Mouse (Mus musculus): ENCODE data around the gene Mtf2. TPM values are rescaled to one million over a fixed set of nuclear protein-coding genes. Genes with fewer than 3 reads are reported as not detected.
A peak's percentile ranks its signal among the peaks of the same experiment; 100 is the strongest.
"Not testable (repeated sequence)": the region's sequence is repeated elsewhere in the genome, so short reads cannot be mapped to it uniquely, and the experiment has no call there.

The Mtf2 gene
- 10 to 100 TPM; 54.6 to 62.5 (median 59.9) TPM for total RNA-seq (2022)

GRCm38 (mm10) chr5:108065465-108066411 lies at the start of gene Mtf2:
TSS of gene Mtf2 (plus strand) at chr5:108065674.
- peak; percentile 94 to 95 for DNase-seq (ENCODE audit: low spot score in 2 of 2)

GRCm38 (mm10) chr5:108017232-108017631 lies 48.2 kb upstream of the Mtf2 start:
- no peak for DNase-seq (ENCODE audit: low spot score in 2 of 2)

GRCm38 (mm10) chr5:108019367-108019766 lies 46.1 kb upstream of the Mtf2 start:
- no peak for DNase-seq (ENCODE audit: low spot score in 2 of 2)

DNA sequence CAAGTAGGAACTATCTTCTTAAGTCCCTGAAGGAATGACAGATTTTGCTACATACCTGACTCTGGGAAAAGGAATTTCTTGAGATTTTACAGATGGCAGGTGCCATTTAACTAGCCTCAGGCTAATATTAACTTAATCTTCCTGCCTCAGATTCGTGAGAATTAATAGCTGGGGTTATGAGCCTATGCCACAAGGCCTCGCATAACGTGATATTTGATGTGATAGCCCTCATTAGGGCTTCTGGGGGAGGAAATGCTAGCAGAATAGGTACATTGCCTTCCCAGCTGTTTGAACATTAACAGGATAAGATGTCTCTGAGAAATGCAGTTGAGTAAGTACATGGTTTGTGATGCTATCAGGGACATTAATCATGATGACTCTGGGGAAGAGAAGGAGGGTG lies 44.1 kb upstream of the Mtf2 start:
- no peak for DNase-seq (ENCODE audit: low spot score in 2 of 2)

DNA sequence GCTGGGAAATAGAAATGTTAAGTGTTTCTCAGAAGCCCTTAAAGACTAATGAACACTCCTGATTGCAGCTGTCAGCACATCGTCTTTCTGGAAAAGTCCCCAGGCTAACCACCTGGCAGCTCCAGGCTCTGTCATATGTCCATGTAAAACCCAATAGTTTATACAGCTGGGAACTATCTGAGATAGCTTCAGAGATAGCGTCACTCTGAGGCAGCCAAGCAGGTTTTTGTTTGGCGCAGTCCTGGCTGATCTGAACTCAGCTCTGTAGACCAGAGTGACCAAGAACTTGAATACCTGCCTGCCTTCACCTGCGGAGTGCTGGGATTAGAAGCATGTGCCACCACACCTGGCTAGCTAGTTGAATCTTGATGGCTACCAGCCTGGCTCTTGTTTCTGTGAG lies 37.2 kb upstream of the Mtf2 start:
- no peak for DNase-seq (ENCODE audit: low spot score in 2 of 2)

DNA sequence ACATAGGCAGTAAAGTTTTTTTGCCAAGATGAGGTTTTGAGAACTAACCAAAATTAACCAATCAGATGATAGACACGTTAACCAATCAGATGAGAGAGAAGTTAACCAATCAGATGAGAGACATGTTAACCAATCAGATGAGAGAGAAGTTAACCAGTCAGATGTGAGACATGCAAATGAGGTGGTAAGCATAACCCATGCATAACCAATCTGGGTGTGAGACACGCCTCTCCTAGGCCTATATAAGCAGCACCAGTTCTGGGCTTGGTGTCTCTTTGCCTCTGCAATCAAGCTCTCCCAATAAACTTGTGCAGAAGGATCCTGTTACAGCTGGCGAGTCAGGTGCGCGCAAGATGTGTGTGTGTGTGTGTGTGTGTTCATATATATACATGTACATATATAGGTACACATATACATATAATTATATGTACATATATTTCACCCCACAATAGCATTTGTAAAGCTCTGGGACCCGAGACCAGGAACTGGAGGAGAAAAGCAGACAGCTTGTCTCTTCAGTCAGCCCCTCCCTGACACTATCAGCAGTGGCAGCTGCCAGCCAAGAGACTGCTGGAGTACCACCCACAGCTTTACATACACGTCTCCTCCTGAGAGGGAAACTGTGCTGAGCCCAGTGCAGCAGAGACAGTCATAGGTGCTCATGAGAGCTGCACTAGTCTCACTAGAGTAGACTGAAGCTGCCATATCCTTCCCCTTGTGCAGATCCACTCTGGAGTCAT lies 36.5 kb upstream of the Mtf2 start:
- not testable (repeated sequence) for DNase-seq (ENCODE audit: low spot score in 2 of 2)

DNA sequence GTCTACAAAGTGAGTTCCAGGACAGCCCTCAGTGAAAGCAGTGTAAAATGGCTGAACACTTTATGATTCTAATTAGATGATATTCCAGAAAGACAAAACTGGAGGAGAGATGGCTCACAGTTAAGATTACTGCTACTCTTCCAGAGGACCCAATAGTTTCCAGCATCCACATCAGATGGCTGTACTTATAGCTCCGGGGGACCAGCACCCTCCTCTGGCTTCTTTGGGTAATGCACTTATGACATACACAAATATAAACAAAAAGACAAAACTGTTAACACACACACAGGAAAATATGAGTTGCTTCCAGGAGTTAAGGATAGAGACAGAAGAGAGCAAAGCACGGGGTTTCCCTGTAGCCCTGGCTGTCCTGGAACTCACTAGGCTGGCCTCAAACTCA lies 35.5 kb upstream of the Mtf2 start:
- no peak for DNase-seq (ENCODE audit: low spot score in 2 of 2)

DNA sequence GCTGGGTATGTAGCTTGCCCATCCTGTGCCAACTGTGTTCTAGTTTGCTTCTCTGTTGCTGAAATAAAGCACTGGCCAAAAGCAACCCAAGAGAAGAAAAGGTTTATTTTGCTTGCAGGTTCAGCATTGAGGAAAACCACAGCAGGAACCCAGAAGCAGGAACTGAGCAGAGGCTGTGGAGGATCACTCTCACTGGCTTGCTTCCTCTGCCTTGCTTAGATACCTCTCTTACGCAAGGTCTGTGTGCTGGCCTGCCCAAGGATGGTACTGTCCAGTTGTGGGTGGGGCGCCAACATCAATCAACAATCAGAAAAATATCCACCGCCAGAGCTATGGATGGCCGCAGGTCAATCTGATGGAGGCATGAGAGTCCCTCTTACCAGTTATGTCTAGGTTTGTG lies 34.2 kb upstream of the Mtf2 start:
- DNase-seq (ENCODE audit: low spot score in 2 of 2), result no peak

DNA sequence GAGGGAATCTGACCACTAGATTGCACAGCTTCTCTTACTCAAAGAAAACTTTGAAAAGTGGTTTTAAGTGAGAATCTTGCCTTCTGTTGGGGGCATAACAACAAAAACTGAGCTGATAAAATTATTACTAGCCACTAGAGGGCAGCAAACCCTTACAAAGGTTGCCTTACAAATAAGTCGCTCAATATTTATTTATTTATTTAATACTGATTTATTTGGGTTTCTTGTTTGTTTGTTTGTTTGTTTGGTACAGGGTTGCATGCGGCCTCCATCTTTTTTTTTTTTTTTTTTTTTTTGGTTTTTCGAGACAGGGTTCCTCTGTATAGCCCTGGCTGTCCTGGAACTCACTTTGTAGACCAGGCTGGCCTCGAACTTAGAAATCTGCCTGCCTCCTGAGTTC lies 31.3 kb upstream of the Mtf2 start:
- DNase-seq (ENCODE audit: low spot score in 2 of 2), result no peak

DNA sequence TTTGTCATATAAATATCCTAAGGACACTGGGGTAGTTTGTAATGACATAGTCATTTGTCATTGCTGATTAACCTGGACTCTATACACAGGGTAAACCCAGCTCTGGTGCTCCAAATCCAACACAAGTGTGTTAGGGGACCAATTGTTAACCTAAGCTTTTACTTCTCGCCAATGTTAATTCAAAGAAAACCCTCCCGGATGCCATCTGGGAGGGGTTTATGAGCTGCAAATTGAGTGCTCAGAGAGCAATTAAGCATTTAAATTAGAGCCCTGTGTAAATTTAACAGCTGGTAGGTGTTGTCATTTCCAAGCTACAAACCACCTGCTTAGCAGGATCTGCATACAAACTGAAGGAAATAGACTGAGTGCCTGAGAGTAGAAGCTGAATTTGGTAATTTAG lies 30.0 kb upstream of the Mtf2 start:
- DNase-seq (ENCODE audit: low spot score in 2 of 2), result no peak

- DNase-seq (ENCODE audit: low spot score in 2 of 2), result no peak
Measured at GRCm38 (mm10) chr5:108042061-108042460, 23.4 kb upstream of the Mtf2 start.

DNA sequence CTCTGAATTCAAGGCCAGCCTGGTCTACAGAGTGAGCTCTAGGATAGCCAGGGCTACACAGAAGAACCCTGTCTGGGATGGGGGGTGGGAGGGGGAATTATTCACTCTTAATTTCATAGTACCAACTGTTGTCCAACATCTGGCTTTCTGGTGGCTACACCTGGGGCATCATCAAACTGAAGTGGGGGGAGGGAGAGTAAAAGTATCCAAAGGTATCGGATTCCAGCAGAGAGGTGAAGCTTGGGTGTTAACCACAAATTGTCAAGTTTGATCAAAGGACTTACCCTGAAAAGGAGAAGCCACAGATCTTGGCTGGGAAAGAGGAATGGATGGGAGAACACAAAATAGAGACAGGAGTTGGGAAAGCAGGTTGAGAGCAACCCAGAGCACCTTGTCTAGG lies 21.6 kb upstream of the Mtf2 start:
- DNase-seq (ENCODE audit: low spot score in 2 of 2), result no peak

DNA sequence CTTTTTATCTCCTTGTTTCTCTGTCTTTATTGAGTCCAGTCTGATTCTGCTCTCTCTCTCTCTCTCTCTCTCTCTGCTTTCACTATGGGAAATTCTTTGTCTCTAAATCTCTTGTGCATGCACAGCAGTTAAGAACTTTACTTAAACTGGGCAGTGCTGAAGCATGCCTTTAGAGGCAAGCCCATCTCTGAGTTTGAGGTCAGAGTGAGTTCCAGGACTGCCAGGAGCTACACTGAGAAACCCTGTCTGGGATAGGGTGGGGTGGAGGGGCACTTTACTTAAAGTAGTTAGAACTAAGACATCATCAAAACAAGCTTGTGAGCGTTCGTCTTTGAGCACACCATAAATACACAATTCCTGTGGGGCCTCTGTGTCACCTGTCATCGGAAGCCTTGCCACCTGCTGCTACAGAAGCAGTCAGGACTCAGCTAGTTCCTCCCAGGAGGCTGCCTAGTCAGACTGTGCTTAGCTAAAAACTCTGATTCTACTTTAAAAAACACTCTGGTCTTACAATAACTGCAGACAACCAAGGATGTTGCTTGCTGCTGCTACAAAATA lies 15.7 kb upstream of the Mtf2 start:
- no peak for DNase-seq (ENCODE audit: low spot score in 2 of 2)

DNA sequence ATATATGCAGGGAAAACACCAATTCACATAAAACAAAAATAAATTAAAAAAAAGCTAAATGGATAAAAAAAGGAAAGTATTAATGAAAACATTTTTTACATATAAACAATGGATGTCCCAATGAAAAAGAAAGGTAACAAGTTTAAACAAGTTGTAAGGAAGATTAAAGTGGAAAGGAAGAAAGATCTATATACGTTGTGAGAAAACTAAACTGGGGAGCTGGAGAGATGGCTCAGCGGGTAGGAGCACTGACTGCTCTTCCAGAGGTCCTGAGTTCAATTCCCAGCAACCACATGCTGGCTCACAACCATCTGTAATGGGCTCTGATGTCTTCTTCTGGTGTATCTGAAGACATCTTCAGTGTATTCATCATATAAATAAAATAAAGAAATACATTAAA lies 14.4 kb upstream of the Mtf2 start:
- DNase-seq (ENCODE audit: low spot score in 2 of 2), result no peak

- DNase-seq (ENCODE audit: low spot score in 2 of 2), result not testable (repeated sequence)
Measured at GRCm38 (mm10) chr5:108051727-108052126, 13.7 kb upstream of the Mtf2 start.

DNA sequence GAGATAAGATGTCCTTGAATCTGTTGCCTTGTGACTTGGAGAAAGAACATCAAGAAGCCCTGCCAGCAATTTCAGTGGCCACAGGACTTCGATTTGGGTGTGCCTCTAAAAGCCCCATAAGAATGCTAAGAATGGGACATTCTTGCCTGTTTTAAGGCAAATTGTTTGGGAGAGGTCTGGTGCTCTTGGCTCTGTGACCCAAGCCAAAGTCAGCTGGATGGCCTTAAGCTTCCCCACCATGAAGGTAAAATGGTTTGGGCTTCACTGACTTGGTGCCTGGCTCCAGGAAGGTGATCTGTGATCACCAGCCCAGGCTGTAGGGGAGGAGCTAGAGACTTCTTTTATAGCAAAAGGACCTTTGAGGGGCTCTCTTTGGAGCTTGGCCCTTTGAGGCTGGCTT lies 13.3 kb upstream of the Mtf2 start:
- DNase-seq (ENCODE audit: low spot score in 2 of 2), result no peak

- DNase-seq (ENCODE audit: low spot score in 2 of 2), result no peak
Measured at GRCm38 (mm10) chr5:108053566-108053965, 11.9 kb upstream of the Mtf2 start.

GRCm38 (mm10) chr5:108060413-108060812 lies 5.1 kb upstream of the Mtf2 start:
- DNase-seq (ENCODE audit: low spot score in 2 of 2), result no peak

DNA sequence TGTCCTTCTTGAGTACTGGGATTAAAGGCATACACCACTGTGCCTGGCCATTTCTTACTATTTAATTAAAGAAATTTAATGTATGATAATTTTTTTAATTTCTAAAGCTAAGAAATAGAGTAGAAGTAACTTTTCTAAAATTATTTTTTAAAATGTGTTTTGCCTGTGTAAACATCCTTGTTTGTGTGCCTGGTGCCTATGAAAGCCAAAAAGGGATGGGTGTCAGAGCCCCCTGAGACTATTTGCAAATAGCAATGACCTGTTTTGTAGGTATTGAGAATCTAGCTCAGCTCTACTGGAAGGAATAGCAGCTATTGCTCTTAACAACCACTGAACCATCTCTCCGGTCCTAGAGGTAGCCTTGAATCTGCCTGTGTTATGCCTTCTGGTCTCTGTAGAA lies 6.8 kb downstream of the Mtf2 start:
- DNase-seq (ENCODE audit: low spot score in 2 of 2), result no peak

DNA sequence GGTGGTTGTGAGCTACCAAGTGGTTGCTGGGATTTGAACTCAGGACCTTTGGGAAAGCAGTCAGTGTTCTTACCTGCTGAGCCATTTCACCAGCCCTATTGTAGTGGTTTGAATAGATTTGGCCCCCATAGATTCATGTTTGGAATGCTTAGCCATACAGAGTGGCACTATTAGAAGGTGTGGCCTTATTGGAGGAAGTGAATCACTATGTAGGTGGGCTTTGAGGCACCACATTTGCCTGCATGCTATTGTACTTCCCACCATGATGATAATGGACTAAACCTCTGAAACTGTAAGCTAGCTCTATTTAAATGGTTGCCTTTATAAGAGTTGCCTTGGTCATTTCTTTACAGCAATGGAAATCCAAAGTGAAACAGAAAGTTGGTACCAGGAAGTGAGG lies 10.8 kb downstream of the Mtf2 start:
- no peak for DNase-seq (ENCODE audit: low spot score in 2 of 2)

- no peak for DNase-seq (ENCODE audit: low spot score in 2 of 2)
Measured at GRCm38 (mm10) chr5:108076833-108077540, 11.5 kb downstream of the Mtf2 start.

GRCm38 (mm10) chr5:108079603-108080002 lies 14.1 kb downstream of the Mtf2 start:
- DNase-seq (ENCODE audit: low spot score in 2 of 2), result no peak

All from left cerebral cortex, adult 8-10 months (tissue).